Comparison of ENCODE assay signal across 17 mouse cellular contexts in genomic region chr8:48277986-48278635, GRCm38 (mm10).
A peak's percentile ranks its signal among the peaks of the same experiment; 100 is the strongest.
DNase-seq lines count a peak whose midpoint lies in the region; ATAC-seq and TF ChIP-seq lines count a peak whose summit lies in the region.
"Had no signal": no experiment of that assay in that cellular context is flagged by ENCODE, and none has a peak within 500 bp of the region (broad histone marks: within the 10 kb centered on the region; RNA-seq: fewer than 3 reads in every experiment).

No protein-coding gene starts in this region.

- no peak overlapping the region for H3K27ac ChIP-seq in forebrain, embryonic 15.5 days (replicated peaks)
- no peak overlapping the region for H3K27ac ChIP-seq in hindbrain, postnatal 0 days
- H3K27ac ChIP-seq in neural tube, embryonic 12.5 days, result no peak overlapping the region
- H3K27ac ChIP-seq: embryonic facial prominence, embryonic 13.5 days; left cerebral cortex, adult 2 months; limb, embryonic 15.5 days had no signal

- DNase-seq in embryo, embryonic 10 days (ENCODE audit: low spot score), result peak; percentile 48
- DNase-seq in embryo, embryonic 9.5 days (ENCODE audit: extremely low spot score), result no peak
- DNase-seq in hindbrain, postnatal 0 days (ENCODE audit: low spot score), result peak; percentile 52
- DNase-seq in adrenal gland, postnatal 14 days, result no peak
- no peak for DNase-seq in natural killer cell, adult 2 months (ENCODE audit: low spot score in 2 of 2)
- DNase-seq: cerebellum, adult 9-10 months; heart, adult 18-20 months; kidney, postnatal 14 days; lung, adult 2 months; right cerebral cortex, adult 18-20 months had no signal

- H3K27me3 ChIP-seq in forebrain, embryonic 15.5 days, result no peaks in the 10 kb centered on the region
- H3K27me3 ChIP-seq in hindbrain, postnatal 0 days (ENCODE audit: insufficient read depth, low read length), result no peaks in the 10 kb centered on the region
- H3K27me3 ChIP-seq in neural tube, embryonic 12.5 days (replicated peaks), result no peaks in the 10 kb centered on the region
- H3K27me3 ChIP-seq: CH12.LX; embryonic facial prominence, embryonic 13.5 days; limb, embryonic 15.5 days had no signal

- ATAC-seq in forebrain, embryonic 15.5 days (replicated peaks), result peak; percentile 73
- peak; percentile 87 for ATAC-seq in hindbrain, postnatal 0 days
- ATAC-seq in neural tube, embryonic 12.5 days (ENCODE audit: low FRiP score, low read depth), result peak; percentile 61; the same call in 1 of the 2 replicates
- no peak for ATAC-seq in activated CD4-positive, CD25-positive, alpha-beta regulatory T cell, adult 4 months

- no peak overlapping the region for H3K4me3 ChIP-seq in forebrain, embryonic 15.5 days
- H3K4me3 ChIP-seq in hindbrain, postnatal 0 days (ENCODE audit: low read length), result no peak overlapping the region
- no peak overlapping the region for H3K4me3 ChIP-seq in neural tube, embryonic 12.5 days
- H3K4me3 ChIP-seq: embryonic facial prominence, embryonic 13.5 days; left cerebral cortex, adult 2 months; limb, embryonic 15.5 days had no signal

- no peaks in the 10 kb centered on the region for H3K9me3 ChIP-seq in forebrain, embryonic 15.5 days
- H3K9me3 ChIP-seq in hindbrain, postnatal 0 days (ENCODE audit: low read length), result peaks cover 4% of the 10 kb centered on the region; the same call in 1 of the 2 replicates
- H3K9me3 ChIP-seq in neural tube, embryonic 12.5 days, result peaks cover 8% of the 10 kb centered on the region; the same call in 1 of the 2 replicates
- H3K9me3 ChIP-seq: limb, embryonic 15.5 days had no signal

- 0 out of 2 replicates have a peak, but pooled peaks cover 5% of the 10 kb centered on the region for H3K4me1 ChIP-seq in forebrain, embryonic 15.5 days
- no peaks in the 10 kb centered on the region for H3K4me1 ChIP-seq in hindbrain, postnatal 0 days (ENCODE audit: insufficient read depth, low read length)
- no peaks in the 10 kb centered on the region for H3K4me1 ChIP-seq in neural tube, embryonic 12.5 days
- H3K4me1 ChIP-seq: limb, embryonic 15.5 days had no signal

- H3K36me3 ChIP-seq in forebrain, embryonic 15.5 days, result peaks cover 15% of the 10 kb centered on the region
- H3K36me3 ChIP-seq in hindbrain, postnatal 0 days (ENCODE audit: insufficient read depth, low read length), result peaks cover 8% of the 10 kb centered on the region
- H3K36me3 ChIP-seq in neural tube, embryonic 12.5 days, result peaks cover 33% of the 10 kb centered on the region

- TF ChIP-seq CTCF in hindbrain, postnatal 0 days (IDR thresholded peaks at IDR 0.05; ENCODE audit: low read depth), result no peak

- WGBS in forebrain, embryonic 15.5 days, result 28% methylated on average over 15 of the region's 15 CpGs
- WGBS in hindbrain, postnatal 0 days, result 35% methylated on average over 15 of the region's 15 CpGs
- 44% methylated on average over 15 of the region's 15 CpGs for WGBS in neural tube, embryonic 12.5 days

- H3K9ac ChIP-seq in forebrain, embryonic 15.5 days (replicated peaks), result no peak overlapping the region
- no peak overlapping the region for H3K9ac ChIP-seq in hindbrain, postnatal 0 days (replicated peaks; ENCODE audit: low read length)
- H3K9ac ChIP-seq in neural tube, embryonic 12.5 days, result no peak overlapping the region
- H3K9ac ChIP-seq: embryonic facial prominence, embryonic 13.5 days; limb, embryonic 15.5 days had no signal

- no peak overlapping the region for H3K4me2 ChIP-seq in forebrain, embryonic 15.5 days (replicated peaks)
- H3K4me2 ChIP-seq in hindbrain, postnatal 0 days (ENCODE audit: low read depth, low read length), result no peak overlapping the region
- H3K4me2 ChIP-seq in neural tube, embryonic 12.5 days (replicated peaks), result no peak overlapping the region
- H3K4me2 ChIP-seq: embryonic facial prominence, embryonic 13.5 days; limb, embryonic 15.5 days had no signal

Comparison
In these comparisons a context has a peak if more than half of its experiments do, and no peak if none do; other contexts are left out.
1. DNase-seq: peak in embryo, embryonic 10 days (single experiment) and hindbrain, postnatal 0 days (single experiment); none in embryo, embryonic 9.5 days (single experiment), adrenal gland, postnatal 14 days (single experiment) and natural killer cell, adult 2 months (0 of 2).